Mouse (Mus musculus) liver, embryonic 12.5 days (tissue): ENCODE measurements around the gene Zdhhc14. TPM values are rescaled to one million over a fixed set of nuclear protein-coding genes. Genes with fewer than 3 reads are reported as not detected.

Experiments
- ATAC-seq: fragments of 200-750 bp; cut with Nextera tagmentation; 2 replicates; pipeline ENCODE4 v1.8.0; 2017; ENCODE audit warnings: moderate number of reproducible peaks, mild to moderate bottlenecking, moderate library complexity
- H3K27ac ChIP-seq: fragments of 300-500 bp; sonication (generic); 2 replicates; pipeline ENCODE4 v1.5.1; 2016; ENCODE audit warnings: mild to moderate bottlenecking
- H3K27me3 ChIP-seq: fragments of 300-500 bp; sonication (generic); replicated peaks from 2 replicates; pipeline ENCODE4 v1.6.1; 2016; ENCODE audit warnings: mild to moderate bottlenecking, moderate library complexity
- H3K36me3 ChIP-seq: fragments of 300-500 bp; sonication (generic); 2 replicates; pipeline ENCODE4 v1.6.1; 2016; ENCODE audit warnings: mild to moderate bottlenecking, moderate library complexity
- H3K4me1 ChIP-seq: fragments of 300-500 bp; sonication (generic); 2 replicates; pipeline ENCODE4 v1.6.1; 2016
- H3K4me2 ChIP-seq: fragments of 300-500 bp; sonication (generic); 2 replicates; pipeline ENCODE4 v1.6.1; 2016; ENCODE audit warnings: mild to moderate bottlenecking, moderate library complexity
- H3K4me3 ChIP-seq: fragments of 300-500 bp; sonication (generic); 2 replicates; pipeline ENCODE4 v1.5.1; 2016; ENCODE audit warnings: mild to moderate bottlenecking, moderate library complexity
- H3K9ac ChIP-seq: fragments of 300-500 bp; sonication (generic); 2 replicates; pipeline ENCODE4 v1.6.1; 2016; ENCODE audit warnings: mild to moderate bottlenecking, moderate library complexity
- H3K9me3 ChIP-seq: fragments of 300-500 bp; sonication (generic); replicated peaks from 2 replicates; pipeline ENCODE4 v1.6.1; 2016; ENCODE audit warnings: mild to moderate bottlenecking, moderate library complexity
- WGBS: fragments of 180-500 bp; shearing (Covaris S2); methylation state at CpG from one replicate; pipeline ENCODE4 v1.1.7; 2016; ENCODE audit not compliant: insufficient replicate concordance; 5-methylcytosine and 5-hydroxymethylcytosine counted together
- polyA plus RNA-seq: library from polyadenylated mRNA; unstranded; fragments of >200 nt; fragmentation: Nextera tagmentation; extraction: Ambion mirVana; gene quantifications from 2 replicates; pipeline ENCODE4 v1.2.1, GENCODE M21; 2016

The Zdhhc14 gene
- polyA plus RNA-seq, 1 experiment from 2014 or later, result 10.6 TPM

- no peak for ATAC-seq
- no peak overlapping the region for H3K27ac ChIP-seq
- no peaks in the 10 kb centered on the region for H3K4me1 ChIP-seq
- no peak overlapping the region for H3K4me3 ChIP-seq
- no peak overlapping the region for H3K4me2 ChIP-seq
- no peaks in the 10 kb centered on the region for H3K9me3 ChIP-seq
- H3K27me3 ChIP-seq, result no peaks in the 10 kb centered on the region
- 59% methylated on average over 4 of the region's 4 CpGs for WGBS
- 0 out of 2 replicates have a peak, but pooled peaks cover 10% of the 10 kb centered on the region for H3K36me3 ChIP-seq
- H3K9ac ChIP-seq, result no peak overlapping the region
Observed at GRCm38 (mm10) chr17:5650642-5651041, 158.3 kb downstream of the Zdhhc14 start.

GRCm38 (mm10) chr17:5651551-5651950 lies 159.2 kb downstream of the Zdhhc14 start:
- Histone ChIP-seq H3K4me2 (no peak overlapping the region), H3K9me3 (no peaks in the 10 kb centered on the region), H3K36me3 (0 out of 2 replicates have a peak, but pooled peaks cover 10% of the 10 kb centered on the region), H3K4me1 (no peaks in the 10 kb centered on the region), H3K27ac (no peak overlapping the region), H3K9ac (no peak overlapping the region), H3K27me3 (no peaks in the 10 kb centered on the region), H3K4me3 (no peak overlapping the region)
- no peak for ATAC-seq
- WGBS, result 74% methylated on average over 4 of the region's 4 CpGs

GRCm38 (mm10) chr17:5653981-5654380 lies 161.6 kb downstream of the Zdhhc14 start:
- Histone ChIP-seq H3K27ac (no peak overlapping the region), H3K9me3 (no peaks in the 10 kb centered on the region), H3K9ac (no peak overlapping the region), H3K4me1 (no peaks in the 10 kb centered on the region), H3K27me3 (no peaks in the 10 kb centered on the region), H3K4me2 (no peak overlapping the region), H3K4me3 (no peak overlapping the region), H3K36me3 (peaks cover 14% of the 10 kb centered on the region; the same call in 1 of the 2 replicates)
- no peak for ATAC-seq
- 80% methylated on average over 9 of the region's 9 CpGs for WGBS

- no peaks in the 10 kb centered on the region for H3K9me3 ChIP-seq
- H3K9ac ChIP-seq, result no peak overlapping the region
- peaks cover 22% of the 10 kb centered on the region for H3K36me3 ChIP-seq
- no peaks in the 10 kb centered on the region for H3K4me1 ChIP-seq
- H3K27me3 ChIP-seq, result no peaks in the 10 kb centered on the region
- H3K4me3 ChIP-seq, result no peak overlapping the region
- no peak overlapping the region for H3K27ac ChIP-seq
- H3K4me2 ChIP-seq, result no peak overlapping the region
- whole genome bisulfite sequencing, result 78% methylated on average over 4 of the region's 4 CpGs
- no peak for ATAC-seq
Observed at GRCm38 (mm10) chr17:5655536-5655935, 163.2 kb downstream of the Zdhhc14 start.

GRCm38 (mm10) chr17:5660317-5661080 lies 168.1 kb downstream of the Zdhhc14 start:
- Histone ChIP-seq H3K27me3 (no peaks in the 10 kb centered on the region), H3K9me3 (no peaks in the 10 kb centered on the region), H3K36me3 (peaks cover 14% of the 10 kb centered on the region), H3K9ac (no peak overlapping the region), H3K4me2 (no peak overlapping the region), H3K4me1 (no peaks in the 10 kb centered on the region), H3K27ac (no peak overlapping the region), H3K4me3 (no peak overlapping the region)
- WGBS, result 70% methylated on average over 8 of the region's 8 CpGs
- no peak for ATAC-seq

GRCm38 (mm10) chr17:5666652-5667051 lies 174.3 kb downstream of the Zdhhc14 start:
- Histone ChIP-seq H3K27ac (no peak overlapping the region), H3K27me3 (no peaks in the 10 kb centered on the region), H3K36me3 (no peaks in the 10 kb centered on the region), H3K4me1 (no peaks in the 10 kb centered on the region), H3K4me3 (no peak overlapping the region), H3K4me2 (no peak overlapping the region), H3K9me3 (no peaks in the 10 kb centered on the region), H3K9ac (no peak overlapping the region)
- no peak for ATAC-seq
- 80% methylated on average over 8 of the region's 8 CpGs for WGBS

- no peaks in the 10 kb centered on the region for H3K36me3 ChIP-seq
- no peaks in the 10 kb centered on the region for H3K9me3 ChIP-seq
- H3K4me1 ChIP-seq, result no peaks in the 10 kb centered on the region
- no peak overlapping the region for H3K4me3 ChIP-seq
- WGBS, result 43% methylated on average over 3 of the region's 3 CpGs
- H3K4me2 ChIP-seq, result no peak overlapping the region
- H3K27me3 ChIP-seq, result no peaks in the 10 kb centered on the region
- H3K9ac ChIP-seq, result no peak overlapping the region
- no peak for ATAC-seq
- H3K27ac ChIP-seq, result no peak overlapping the region
Observed at GRCm38 (mm10) chr17:5668456-5668855, 176.1 kb downstream of the Zdhhc14 start.

- no peak overlapping the region for H3K4me3 ChIP-seq
- no peaks in the 10 kb centered on the region for H3K27me3 ChIP-seq
- WGBS, result 74% methylated on average over 7 of the region's 7 CpGs
- H3K9ac ChIP-seq, result no peak overlapping the region
- no peak overlapping the region for H3K27ac ChIP-seq
- H3K36me3 ChIP-seq, result no peaks in the 10 kb centered on the region
- H3K4me2 ChIP-seq, result no peak overlapping the region
- no peak for ATAC-seq
- no peaks in the 10 kb centered on the region for H3K9me3 ChIP-seq
- no peaks in the 10 kb centered on the region for H3K4me1 ChIP-seq
Observed at GRCm38 (mm10) chr17:5668981-5669380, 176.6 kb downstream of the Zdhhc14 start.

- Histone ChIP-seq H3K27me3 (no peaks in the 10 kb centered on the region), H3K4me1 (peaks cover 5% of the 10 kb centered on the region), H3K4me3 (no peak overlapping the region), H3K9me3 (no peaks in the 10 kb centered on the region), H3K36me3 (no peaks in the 10 kb centered on the region), H3K9ac (no peak overlapping the region), H3K27ac (no peak overlapping the region), H3K4me2 (no peak overlapping the region)
- no peak for ATAC-seq
- 62% methylated on average over 8 of the region's 8 CpGs for WGBS
Observed at GRCm38 (mm10) chr17:5675951-5676350, 183.6 kb downstream of the Zdhhc14 start.

- WGBS, result 59% methylated on average over 1 of the region's 1 CpGs
- ATAC-seq, result no peak
- no peaks in the 10 kb centered on the region for H3K36me3 ChIP-seq
Observed at GRCm38 (mm10) chr17:5679315-5679714, 187.0 kb downstream of the Zdhhc14 start.

GRCm38 (mm10) chr17:5685324-5685723 lies 193.0 kb downstream of the Zdhhc14 start:
- peaks cover 27% of the 10 kb centered on the region for H3K36me3 ChIP-seq
- H3K27me3 ChIP-seq, result no peaks in the 10 kb centered on the region
- no peaks in the 10 kb centered on the region for H3K4me1 ChIP-seq
- WGBS, result 83% methylated on average over 7 of the region's 7 CpGs
- H3K9ac ChIP-seq, result no peak overlapping the region
- no peak overlapping the region for H3K27ac ChIP-seq
- no peaks in the 10 kb centered on the region for H3K9me3 ChIP-seq
- no peak; the same call in 1 of the 2 replicates for ATAC-seq
- no peak overlapping the region for H3K4me2 ChIP-seq
- no peak overlapping the region for H3K4me3 ChIP-seq

More at GRCm38 (mm10) chr17:5679315-5679714, 187.0 kb downstream of the Zdhhc14 start:
- H3K4me2 ChIP-seq, result no peak overlapping the region
- H3K9me3 ChIP-seq, result no peaks in the 10 kb centered on the region
- H3K4me1 ChIP-seq, result peaks cover 5% of the 10 kb centered on the region
- H3K27ac ChIP-seq, result no peak overlapping the region
- no peak overlapping the region for H3K9ac ChIP-seq
- H3K4me3 ChIP-seq, result no peak overlapping the region
- no peaks in the 10 kb centered on the region for H3K27me3 ChIP-seq

GRCm38 (mm10) chr17:5687810-5688209 lies 195.5 kb downstream of the Zdhhc14 start:
- no peaks in the 10 kb centered on the region for H3K27me3 ChIP-seq
- H3K9ac ChIP-seq, result no peak overlapping the region
- H3K4me1 ChIP-seq, result no peaks in the 10 kb centered on the region
- no peak overlapping the region for H3K4me3 ChIP-seq
- peaks cover 27% of the 10 kb centered on the region for H3K36me3 ChIP-seq
- no peak for ATAC-seq
- no peak overlapping the region for H3K4me2 ChIP-seq
- no peaks in the 10 kb centered on the region for H3K9me3 ChIP-seq
- WGBS, result 72% methylated on average over 4 of the region's 4 CpGs
- H3K27ac ChIP-seq, result no peak overlapping the region

- WGBS, result 61% methylated on average over 2 of the region's 2 CpGs
- Histone ChIP-seq H3K9ac (no peak overlapping the region), H3K27ac (no peak overlapping the region), H3K36me3 (peaks cover 27% of the 10 kb centered on the region), H3K4me1 (no peaks in the 10 kb centered on the region), H3K4me2 (no peak overlapping the region), H3K4me3 (no peak overlapping the region), H3K9me3 (no peaks in the 10 kb centered on the region), H3K27me3 (no peaks in the 10 kb centered on the region)
- no peak for ATAC-seq
Observed at GRCm38 (mm10) chr17:5688222-5688621, 195.9 kb downstream of the Zdhhc14 start.
